Mouse (Mus musculus) mature B cell (primary cell): ENCODE data around the gene Ms4a6d.

ENCODE experiments used
- in situ Hi-C: fragments of 300-500 bp; cut with MboI; formaldehyde crosslinking; loops from 2 replicates; pipeline ENCODE4 v1.14.3; 2019

Ms4a6d gene

DNA sequence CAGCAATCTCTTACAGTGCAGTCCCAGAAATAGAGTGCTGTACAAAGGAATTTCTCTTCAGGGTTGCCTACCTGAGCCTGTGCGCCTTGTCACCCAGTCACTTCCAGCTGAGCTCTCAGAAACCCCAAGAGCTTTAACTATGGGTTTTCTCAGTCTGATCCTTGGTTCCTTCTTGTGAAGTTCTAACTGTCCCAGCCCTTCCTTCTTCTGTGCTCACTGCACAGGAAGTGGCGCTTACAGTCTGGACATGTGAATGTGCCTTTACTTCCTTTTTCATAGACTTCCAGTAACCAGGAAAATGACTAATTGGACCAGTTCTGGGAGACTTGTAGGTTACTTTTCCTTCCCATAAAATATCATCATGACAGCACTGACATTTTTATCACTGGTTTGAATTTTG, at the start of gene Ms4a6d:
Gene Ms4a6d (minus strand): TSS at position 247 of the 400 bp plus-strand sequence.
- in situ Hi-C loops: loop anchor here (5.0 to 10.0 kb wide), 4 partner anchors 112 to 420 kb away; no protein-coding TSS in a partner anchor

GRCm38 (mm10) chr19:11649564-11649963, 44.9 kb upstream of the Ms4a6d start:
- in situ Hi-C loops: no loop called here

DNA sequence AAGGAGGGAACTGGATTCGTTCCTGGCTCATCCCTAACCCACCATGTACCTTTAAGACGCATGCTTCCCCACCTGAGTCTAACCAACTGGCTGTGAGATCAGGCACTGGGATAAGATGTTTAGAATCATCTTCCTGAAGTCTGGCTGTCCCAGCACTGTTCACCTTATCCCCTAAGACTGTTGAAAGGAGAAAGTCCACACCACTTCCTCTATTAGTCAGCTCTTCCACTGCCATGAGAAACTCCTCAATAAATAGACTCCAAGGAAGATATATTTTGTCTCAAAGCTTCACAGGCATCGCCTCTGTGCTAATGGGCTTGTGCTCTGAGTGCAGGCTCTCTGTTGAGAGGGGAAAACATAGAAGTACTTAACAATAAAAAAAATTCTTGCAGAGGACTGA, 41.5 kb upstream of the Ms4a6d start:
- in situ Hi-C loops: no loop called here

DNA sequence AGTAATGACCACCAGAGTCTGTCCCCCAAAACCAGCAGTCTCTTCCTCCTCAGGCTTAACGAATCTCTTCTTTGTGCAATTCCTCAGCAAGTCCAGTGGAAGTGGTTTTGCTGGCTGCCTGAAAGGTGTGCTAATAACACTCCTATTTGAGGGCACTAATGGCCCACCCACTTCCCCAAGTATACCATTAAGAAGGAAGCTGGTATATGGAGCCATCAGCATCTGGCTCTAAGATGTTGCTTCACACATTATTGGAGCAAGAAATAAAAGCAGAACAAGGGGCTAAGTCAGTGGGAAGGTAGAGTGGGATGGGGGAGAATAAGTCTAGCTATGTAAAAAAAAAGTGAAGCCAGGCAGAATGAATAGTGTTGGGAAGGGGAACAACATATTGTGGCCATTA, 36.1 kb upstream of the Ms4a6d start, which contains the start of gene Ms4a3:
Gene Ms4a3 (minus strand): TSS at position 120 of the 400 bp plus-strand sequence.
- in situ Hi-C loops: no loop called here

DNA sequence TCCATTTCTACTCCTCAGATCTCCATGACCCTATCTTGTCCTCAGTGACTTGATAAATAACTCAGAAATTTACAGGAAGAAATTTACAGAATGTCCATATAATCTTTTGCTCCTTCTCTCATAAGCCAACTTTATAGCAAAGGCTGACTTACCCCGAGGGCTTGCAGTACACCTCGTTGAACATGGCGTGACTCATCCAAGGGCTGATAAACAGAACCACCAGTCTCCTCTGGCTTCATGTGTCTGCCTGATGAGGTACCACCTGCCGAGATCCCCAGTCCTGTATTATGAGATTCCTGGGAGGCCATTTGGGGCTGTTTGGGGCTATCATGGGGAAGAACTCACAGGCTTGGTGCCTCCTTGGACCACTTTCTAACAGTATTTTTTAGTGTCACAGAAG, 34.4 kb upstream of the Ms4a6d start:
- in situ Hi-C loops: no loop called here

GRCm38 (mm10) chr19:11635572-11635971, 30.9 kb upstream of the Ms4a6d start:
- in situ Hi-C loops: no loop called here

DNA sequence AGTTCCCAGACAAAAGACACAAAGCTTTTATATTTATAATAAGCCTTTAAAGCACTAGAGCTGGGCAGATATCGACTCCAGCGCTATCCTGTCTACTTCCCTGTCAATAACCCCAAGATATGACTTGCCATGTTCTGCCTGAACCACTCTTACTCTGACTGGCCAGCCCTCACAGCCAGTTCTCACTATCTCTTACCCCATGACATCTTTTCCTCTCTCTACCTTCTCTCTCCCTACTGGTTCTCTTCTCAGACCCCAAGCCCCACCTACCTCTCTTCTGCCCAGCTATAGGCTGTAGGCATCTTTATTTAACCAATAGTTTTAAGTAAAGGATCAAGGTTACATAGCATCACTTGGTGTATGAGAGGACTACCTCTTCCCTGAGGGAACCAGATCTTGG, 29.7 kb upstream of the Ms4a6d start:
- in situ Hi-C loops: no loop called here

GRCm38 (mm10) chr19:11633732-11634131, 29.1 kb upstream of the Ms4a6d start:
- in situ Hi-C loops: no loop called here

DNA sequence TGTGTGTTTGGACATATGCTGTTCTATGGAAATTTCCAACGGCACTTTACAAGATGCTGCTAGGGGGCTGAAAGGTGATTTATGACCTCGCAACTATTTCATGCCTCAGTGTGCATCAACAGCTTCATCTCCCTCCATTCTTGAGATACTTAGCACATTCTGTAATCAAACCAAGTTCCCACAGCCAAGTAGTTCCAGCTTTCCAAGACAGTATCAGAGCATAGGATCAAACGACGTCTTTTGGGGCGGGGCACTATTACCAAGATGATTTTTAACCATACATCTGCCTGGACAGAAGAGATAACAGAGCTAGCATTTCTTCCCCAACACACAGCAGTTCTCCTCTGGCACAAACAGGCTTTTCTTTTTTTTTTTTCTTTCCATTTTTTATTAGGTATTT, 20.6 kb upstream of the Ms4a6d start:
- in situ Hi-C loops: no loop called here

DNA sequence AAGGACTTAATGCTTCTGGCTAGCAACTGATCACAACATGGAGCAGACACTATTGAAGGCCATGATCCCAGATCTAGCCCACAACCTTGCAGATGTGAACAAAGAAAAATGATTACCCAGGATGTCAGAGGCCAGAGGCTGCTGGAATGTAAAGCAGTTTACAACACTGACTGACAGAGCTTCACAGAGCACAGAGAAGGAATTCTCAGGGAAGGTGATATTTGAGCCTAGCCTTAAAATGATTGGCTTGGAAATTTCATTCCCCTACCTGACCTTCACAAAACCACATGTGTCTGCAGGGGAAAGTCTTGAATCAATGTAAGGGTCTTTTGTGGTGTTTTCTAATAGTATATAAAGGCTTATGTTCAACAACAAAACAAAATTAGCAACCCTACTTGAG, 20.2 kb upstream of the Ms4a6d start:
- in situ Hi-C loops: no loop called here

- in situ Hi-C loops: no loop called here
Observed at GRCm38 (mm10) chr19:11623551-11623950, 18.9 kb upstream of the Ms4a6d start, which contains the start of gene Ms4a2. Ms4a2 (minus strand) TSS chr19:11623719.

DNA sequence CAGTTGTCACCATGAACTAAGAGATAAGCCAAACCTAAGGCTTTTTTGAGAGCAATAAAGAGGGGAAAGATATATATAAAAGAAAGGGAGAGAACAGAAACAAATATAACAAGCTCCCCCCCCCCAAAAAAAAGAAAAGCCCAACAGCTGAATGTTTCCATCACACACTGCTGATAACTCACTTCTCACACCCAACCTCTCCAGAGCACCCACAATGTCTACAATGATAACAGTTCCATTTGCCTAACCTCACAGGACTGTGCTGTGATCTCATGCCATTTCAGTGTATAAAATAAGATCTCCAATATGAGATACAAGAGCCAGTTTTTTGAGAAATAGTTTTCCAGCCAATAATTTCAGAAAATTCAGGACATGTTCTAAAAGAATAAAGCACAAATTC, 13.3 kb upstream of the Ms4a6d start:
- in situ Hi-C loops: no loop called here

- in situ Hi-C loops: no loop called here
Observed at GRCm38 (mm10) chr19:11614805-11615204, 10.2 kb upstream of the Ms4a6d start.

GRCm38 (mm10) chr19:11613776-11614443, 9.3 kb upstream of the Ms4a6d start:
- in situ Hi-C loops: no loop called here

GRCm38 (mm10) chr19:11613084-11613483, 8.4 kb upstream of the Ms4a6d start:
- in situ Hi-C loops: no loop called here

- in situ Hi-C loops: no loop called here
Observed at GRCm38 (mm10) chr19:11612293-11612692, 7.6 kb upstream of the Ms4a6d start.

- in situ Hi-C loops: no loop called here
Observed at GRCm38 (mm10) chr19:11611541-11611945, 6.9 kb upstream of the Ms4a6d start.

DNA sequence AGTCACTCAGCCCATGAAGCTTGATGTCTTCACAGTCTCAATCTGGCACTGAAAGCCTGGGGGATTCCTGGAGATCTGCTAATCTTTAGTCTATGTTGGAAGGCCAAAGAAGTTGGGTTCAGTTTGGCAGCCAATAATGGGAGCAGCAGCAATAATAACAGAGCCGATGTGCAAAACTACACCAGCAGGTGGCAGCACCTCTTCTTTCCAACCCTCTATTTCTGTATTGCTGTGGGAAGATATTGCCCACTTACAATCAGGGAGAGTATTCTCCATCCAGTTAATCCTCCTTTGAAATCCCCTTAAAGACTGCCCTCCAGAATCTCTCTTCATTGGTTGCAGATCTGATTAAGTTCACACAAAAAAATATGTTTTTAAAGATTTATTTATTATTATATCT, 3.5 kb upstream of the Ms4a6d start:
- in situ Hi-C loops: loop anchor here (5.0 to 10.0 kb wide), 2 partner anchors 159 to 423 kb away; no protein-coding TSS in a partner anchor

DNA sequence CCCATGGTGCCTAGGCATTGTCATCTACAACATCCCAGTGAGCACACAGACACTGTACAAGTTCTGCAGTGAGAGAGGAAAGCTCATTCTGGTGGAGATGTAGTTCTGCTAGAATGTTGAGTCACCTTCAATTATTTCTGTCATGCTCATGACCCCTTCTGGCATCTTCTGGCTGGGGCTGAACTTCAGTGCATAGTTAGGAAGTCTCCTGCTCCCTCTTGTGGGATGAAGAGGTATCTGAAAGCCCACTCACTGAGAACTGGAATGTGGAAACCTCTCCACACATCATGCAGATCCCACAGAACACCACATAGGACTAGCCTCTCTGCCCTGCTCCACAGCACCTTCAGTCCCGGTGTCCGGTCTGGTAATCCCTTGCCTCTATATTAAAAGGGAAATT, 2.6 kb downstream of the Ms4a6d start:
- in situ Hi-C loops: loop anchor here (5.0 to 10.0 kb wide), 3 partner anchors 110 to 417 kb away; no protein-coding TSS in a partner anchor

DNA sequence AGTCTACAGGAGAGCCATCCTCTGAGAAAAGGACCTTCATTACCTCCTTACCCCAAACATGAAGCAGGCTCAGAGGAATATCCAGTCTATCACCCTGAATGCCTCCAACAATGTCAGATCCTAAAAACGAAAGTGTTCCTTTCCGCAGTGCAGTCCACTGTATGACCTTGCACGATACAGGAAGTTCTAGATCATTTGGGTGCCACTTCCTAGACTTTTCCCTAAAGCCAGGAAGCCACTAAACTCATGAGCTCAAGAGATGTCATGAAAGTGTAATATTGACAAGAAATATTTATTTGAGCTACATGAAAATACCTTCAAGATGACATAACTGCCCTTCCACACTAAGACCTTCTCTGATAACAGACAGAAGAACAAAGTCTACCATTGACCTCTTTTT, 3.3 kb downstream of the Ms4a6d start:
- in situ Hi-C loops: loop anchor here (5.0 to 10.0 kb wide), 3 partner anchors 109 to 417 kb away; no protein-coding TSS in a partner anchor

DNA sequence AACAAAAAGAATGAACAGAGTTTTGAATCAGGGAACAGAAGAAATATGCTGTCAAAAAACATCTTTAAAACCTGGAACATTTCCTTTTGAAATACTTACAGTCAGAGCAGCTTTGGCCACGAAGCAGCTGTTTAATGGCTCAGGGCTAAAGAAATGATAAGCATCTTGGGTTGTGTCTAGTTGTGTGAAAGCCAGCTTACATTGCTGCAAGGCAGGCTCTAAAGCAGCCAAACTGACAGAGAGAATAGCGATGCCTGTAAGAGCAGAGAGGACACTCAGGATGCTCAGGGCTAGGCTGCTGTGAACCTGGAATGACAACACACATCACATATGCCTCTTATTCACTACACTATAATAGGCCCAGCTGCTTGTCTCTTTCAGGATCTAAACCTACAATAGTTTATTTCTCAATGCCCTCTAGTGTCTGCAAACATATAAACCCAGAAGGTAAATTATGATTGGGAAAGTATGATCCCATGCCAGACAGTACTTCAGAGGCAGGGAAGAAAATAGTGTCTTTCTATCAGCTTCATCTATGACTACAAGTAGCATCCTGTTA, 14.7 kb downstream of the Ms4a6d start:
- in situ Hi-C loops: no loop called here

- in situ Hi-C loops: no loop called here
Observed at GRCm38 (mm10) chr19:11589205-11589604, 15.4 kb downstream of the Ms4a6d start.

DNA sequence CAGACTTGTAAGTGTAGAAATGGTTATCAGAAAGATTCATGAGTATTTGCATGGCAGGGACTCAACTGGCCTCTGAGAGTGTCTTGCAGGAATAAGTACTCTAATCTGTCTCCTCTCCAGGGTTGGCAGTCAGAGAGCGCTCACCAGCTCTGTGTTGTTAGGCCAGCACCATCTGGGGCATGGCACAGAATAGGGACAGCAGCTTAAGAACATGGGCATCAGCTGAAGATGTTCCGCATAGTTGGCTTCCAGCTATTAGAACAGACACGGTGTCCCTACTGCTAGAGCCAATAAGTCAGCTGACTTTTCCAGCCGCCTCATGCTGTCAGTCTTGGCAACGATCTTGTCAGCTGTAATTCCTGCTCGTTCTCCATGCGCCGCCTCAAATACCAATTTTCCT, 29.7 kb downstream of the Ms4a6d start:
- in situ Hi-C loops: no loop called here
